Mouse (Mus musculus): ENCODE results near the gene Dmxl2. TPM values are rescaled to one million over a fixed set of nuclear protein-coding genes. Genes with fewer than 3 reads are reported as not detected.

The Dmxl2 gene
- total RNA-seq (2023), result 10 to 100 TPM; 23.7 to 26.2 TPM

GRCm38 (mm10) chr9:54501453-54502110 is at the start of gene Dmxl2:
Gene Dmxl2, minus strand, starts transcription at chr9:54501626.

GRCm38 (mm10) chr9:54538684-54539083 is 37.3 kb upstream of the Dmxl2 start, which contains the start of gene Sh2d7:
Gene Sh2d7, plus strand, starts transcription at chr9:54538984.

Other genes starting within 250 kb of the Dmxl2 start
- gene Cyp19a1, start 233.5 kb downstream of the Dmxl2 start, total RNA-seq (2023), result not detected
- gene Gldn, start 215.1 kb downstream of the Dmxl2 start, total RNA-seq (2023), result not detected
- gene Sh2d7, start 37.4 kb upstream of the Dmxl2 start, total RNA-seq (2023), result not detected
- gene Cib2, start 58.6 kb upstream of the Dmxl2 start, total RNA-seq (2023), result 1 to 10 TPM; 8.6 to 9.9 TPM
- gene Idh3a, start 84.7 kb upstream of the Dmxl2 start, total RNA-seq (2023), result 10 to 100 TPM; 16.8 to 18.6 TPM
- under 1 TPM; 0.58 to 0.76 TPM for gene Acsbg1, start 160.2 kb upstream of the Dmxl2 start, total RNA-seq (2023)
- 1 to 10 TPM; 1.4 to 1.7 TPM for gene Dnaja4, start 197.2 kb upstream of the Dmxl2 start, total RNA-seq (2023)
- 10 to 100 TPM; 38.8 to 41.4 TPM for gene Wdr61, start 232.9 kb upstream of the Dmxl2 start, total RNA-seq (2023)

All from monocyte, adult 59 days (primary cell).